Mouse (Mus musculus): ENCODE measurements at regions not wholly inside any gene's neighbourhood (a gene's known extent, or its start where the extent isn't known, plus 50 kb on each side); places are given as distances from the start of the nearest gene placed in this dataset.

DNA sequence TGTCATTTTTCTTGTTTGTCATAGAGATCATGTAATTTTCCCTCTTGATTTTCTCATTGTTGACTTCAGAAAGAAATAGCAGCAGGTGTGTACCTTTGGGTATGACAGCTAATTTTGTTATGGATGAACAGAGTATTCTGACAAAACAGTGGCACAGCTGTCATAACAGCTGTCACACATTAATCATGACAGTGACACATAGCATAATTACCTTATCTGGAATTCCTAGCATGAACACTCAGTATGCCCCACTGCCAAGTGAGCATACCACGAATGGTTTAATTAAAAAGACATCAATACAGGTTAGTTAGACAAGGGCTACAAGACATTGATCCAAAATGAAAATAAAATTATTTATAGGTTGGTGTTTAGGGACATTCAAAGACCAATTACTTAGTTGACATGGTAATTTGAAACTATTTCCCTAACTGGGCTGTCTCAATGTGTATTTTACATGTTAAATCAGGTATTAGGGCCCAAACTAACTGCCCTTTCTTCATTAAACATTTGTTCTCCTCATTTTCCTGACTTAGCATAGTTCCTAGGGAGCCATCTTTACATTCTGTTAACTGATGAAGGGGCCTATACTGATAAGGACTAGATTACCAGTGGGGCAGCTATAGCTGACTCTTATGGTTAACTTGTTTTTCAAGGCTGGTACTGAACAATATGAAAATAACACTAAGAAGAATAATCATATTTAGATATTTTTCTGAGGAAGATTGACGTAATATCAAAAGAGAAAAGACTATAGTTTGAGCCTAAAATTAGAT, 52.2 kb downstream of the Aldoart1 start:
- peak; percentile 2 for DNase-seq

DNA sequence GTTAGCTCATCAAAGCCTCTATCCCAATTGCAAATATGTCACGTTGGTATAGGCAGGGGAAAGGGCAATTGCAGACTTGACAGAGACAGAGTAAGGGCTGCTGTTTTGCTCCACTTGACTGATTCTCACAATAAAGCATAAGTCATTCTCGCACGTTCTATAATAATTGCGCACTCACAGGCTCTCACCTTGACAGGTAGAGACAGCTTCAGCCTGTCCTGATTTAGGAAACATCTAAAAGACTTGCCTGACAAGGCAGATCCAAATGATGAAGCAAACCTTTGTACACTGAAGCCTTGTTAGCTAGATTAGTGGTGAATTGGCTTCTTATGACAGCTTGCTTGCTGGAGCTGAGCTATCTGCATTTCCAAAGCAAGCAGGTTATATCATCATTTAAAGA, 52.9 kb downstream of the Aldoart1 start:
- no peak for DNase-seq

DNA sequence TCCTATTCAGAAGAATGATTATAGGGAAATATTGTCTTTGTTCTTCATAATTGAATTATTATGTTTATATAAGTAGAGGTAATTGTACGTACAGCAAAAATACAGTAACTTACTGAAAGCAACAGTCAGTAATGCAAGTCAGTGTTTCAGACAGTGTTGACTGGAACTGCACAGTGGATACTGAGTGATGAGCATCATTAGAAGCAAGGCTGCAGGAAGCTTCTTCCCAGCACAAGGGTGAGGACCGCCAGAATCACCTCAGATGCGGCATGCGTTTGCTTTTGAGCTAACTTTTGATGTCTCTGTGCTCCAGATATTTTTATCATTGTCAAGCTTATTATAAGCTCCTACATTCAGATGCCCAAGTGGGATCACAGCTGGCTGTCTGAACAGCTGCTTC, 63.6 kb downstream of the Aldoart1 start:
- no peak for DNase-seq

DNA sequence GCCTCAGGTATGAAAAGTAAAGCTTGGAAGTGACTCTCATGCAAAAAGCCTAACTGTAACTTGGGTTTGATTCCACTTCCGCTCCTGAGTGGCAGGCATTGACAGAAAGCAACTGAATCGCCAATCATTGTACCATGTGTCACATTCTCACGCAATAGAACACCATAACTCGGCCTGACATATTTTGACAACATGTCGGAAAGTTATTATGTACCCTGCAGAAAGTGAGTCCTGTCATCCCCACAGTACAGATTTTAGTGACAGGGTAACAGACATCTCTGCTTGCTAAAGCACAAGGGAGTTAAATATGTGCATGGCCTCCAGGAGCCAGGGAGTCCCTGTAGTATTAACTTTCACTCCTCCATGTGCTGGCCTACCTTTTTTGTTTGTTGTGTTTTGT, 85.5 kb downstream of the Aldoart1 start:
- no peak for DNase-seq

DNA sequence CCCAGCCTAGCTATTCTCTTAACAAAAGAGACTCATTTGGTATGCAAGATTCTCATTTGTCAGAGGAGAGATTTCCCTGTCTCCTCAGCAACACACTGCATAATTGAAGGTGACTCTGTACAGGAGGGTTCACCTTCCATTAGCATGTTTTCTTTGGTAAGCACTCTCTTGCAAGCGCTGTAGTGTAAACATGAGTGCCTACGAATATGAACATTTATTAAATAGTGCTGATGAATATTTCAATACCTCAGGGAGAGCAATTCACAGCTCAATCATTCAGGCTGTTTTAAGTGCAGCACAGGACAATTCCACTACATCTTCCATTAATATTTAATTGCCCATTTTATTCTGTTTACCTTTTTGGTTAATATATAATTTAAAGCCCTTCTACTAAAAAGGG, 86.0 kb downstream of the Aldoart1 start:
- no peak for DNase-seq

All from layer of hippocampus, adult 9-11 months (tissue).